Mouse (Mus musculus) fibroblast of lung, adult 2 months (primary cell): ENCODE results near the gene Chml.

Experiments used
- DNase-seq: peaks from one replicate; pipeline ENCODE4 v3.0.0-alpha.2; 2011; ENCODE audit warnings: low read depth

The Chml gene

GRCm38 (mm10) chr1:175648615-175649014 lies 44.1 kb downstream of the Chml start:
- DNase-seq = no peak

DNA sequence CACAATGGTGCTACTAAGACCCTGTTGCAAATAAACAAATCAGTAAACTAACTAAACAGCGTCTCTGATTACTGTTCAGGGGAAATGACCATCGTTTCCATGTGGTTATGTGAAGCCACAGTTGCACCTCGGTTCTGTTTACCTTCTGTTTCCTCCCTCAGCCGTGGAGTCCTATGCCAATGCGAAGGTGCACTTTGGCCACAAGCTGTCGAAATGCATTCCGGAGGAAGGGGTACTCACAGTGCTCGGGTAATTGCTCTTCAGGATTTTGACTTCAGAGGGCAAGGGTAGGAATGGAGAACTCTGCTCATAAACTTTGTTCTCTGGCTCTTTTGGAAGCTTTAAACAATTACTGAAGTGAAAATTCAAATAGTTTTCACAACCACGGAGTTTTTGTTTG lies 45.7 kb downstream of the Chml start:
- DNase-seq = no peak

GRCm38 (mm10) chr1:175643496-175644265 lies 49.0 kb downstream of the Chml start:
- no peak for DNase-seq

- no peak for DNase-seq
Observed at GRCm38 (mm10) chr1:175640435-175641150, 52.1 kb downstream of the Chml start.

- DNase-seq = no peak
Observed at GRCm38 (mm10) chr1:175639072-175639471, 53.6 kb downstream of the Chml start.

DNA sequence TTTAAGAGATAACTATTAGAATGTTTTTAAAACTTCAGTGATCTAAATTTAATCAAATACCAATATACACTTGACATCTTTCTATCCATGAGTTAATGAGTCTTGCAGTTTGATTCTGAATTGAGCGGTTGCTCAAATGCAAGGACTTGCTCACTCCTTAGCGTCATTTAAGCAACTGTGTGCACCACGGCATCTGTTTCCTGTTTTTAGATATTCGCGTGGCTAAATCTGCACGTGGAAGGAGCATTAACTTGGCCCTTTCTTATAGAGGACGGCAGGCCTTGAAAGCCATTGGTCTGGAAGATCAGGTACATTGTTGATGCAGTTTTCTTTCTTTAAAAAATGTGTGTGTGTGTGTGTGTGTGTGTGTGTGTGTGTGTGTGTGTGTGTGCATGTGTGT lies 55.0 kb downstream of the Chml start:
- DNase-seq = no peak

DNA sequence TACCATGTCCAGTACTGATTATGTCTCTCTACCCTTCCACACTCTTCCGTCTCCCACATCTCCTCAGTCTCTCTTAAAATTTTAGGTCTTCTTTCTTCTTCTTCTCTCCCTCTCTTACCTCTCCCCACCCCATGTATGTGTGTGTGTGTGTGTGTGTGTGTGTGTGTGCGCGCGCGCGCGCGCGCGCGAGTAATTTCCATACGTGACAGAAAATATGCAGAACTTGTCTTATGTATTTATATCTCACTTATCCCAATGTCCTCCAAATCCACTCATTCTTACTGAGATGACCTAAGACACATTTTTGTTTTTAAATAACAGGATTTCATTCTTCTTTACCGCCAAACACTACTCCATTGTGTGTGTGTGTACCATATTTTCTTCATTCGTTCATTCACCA lies 60.2 kb downstream of the Chml start:
- DNase-seq = no peak
